Comparison of ENCODE assay signal across 8 mouse cellular contexts in the genomic region with DNA sequence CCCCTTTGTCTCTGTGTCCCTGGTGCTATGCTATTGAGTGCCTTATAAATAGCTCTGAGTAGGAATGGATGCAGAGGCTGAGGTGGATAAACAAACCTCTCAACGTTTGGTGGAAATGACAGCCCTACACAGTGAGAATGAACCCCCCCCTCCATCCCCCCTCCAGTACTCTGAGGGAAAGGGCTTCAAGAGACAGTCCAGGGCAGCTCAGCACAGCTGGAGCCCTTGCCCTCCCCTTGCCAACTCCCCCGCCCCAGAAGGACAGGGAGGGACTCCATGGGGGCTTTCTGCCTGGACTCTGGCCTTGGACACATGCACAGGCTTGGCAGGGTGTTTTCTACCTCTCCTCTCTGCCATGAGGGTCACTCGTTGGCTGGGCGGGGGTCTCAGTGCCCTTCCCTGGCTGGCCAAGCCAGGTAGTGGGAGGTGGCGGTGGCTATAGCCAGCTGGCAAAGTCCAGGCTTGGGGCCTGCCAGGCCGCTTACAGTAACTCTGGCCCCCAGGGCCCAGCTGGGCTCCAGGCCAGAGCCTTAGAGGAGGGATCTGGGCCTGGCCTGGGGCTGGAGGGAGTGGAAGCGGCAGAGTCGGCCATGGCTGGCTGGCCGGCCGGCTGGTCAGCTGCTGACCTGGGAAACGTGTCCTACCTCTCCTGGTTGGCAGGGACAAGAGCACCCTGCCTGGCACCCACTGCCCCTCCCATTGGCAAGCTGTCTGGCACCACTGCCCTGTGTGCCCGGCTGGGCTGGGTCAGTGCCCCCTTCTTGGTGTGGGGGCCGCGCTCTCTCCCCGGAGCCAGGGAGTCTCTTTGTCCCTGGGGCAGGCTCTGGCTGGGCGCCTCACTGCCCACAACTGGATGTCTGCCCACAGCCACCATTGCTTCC. TPM values are rescaled to one million over a fixed set of nuclear protein-coding genes. Genes with fewer than 3 reads are reported as not detected.
DNase-seq lines count a peak whose midpoint lies in the region; ATAC-seq lines count a peak whose summit lies in the region.

No protein-coding gene starts in this region.

- no peak overlapping the region for H3K4me3 ChIP-seq in midbrain, embryonic 10.5 days
- H3K4me3 ChIP-seq in midbrain, embryonic 11.5 days (ENCODE audit: low read depth, low read length), result no peak overlapping the region
- no peak overlapping the region for H3K4me3 ChIP-seq in embryonic facial prominence, embryonic 10.5 days
- H3K4me3 ChIP-seq in heart, embryonic 11.5 days (ENCODE audit: low read depth, low read length), result no peak overlapping the region

- no peak for ATAC-seq in midbrain, embryonic 11.5 days (ENCODE audit: low FRiP score)
- no peak for ATAC-seq in heart, embryonic 11.5 days (replicated peaks; ENCODE audit: insufficient number of reproducible peaks, low FRiP score, low TSS enrichment)

- no peaks in the 10 kb centered on the region for H3K9me3 ChIP-seq in midbrain, embryonic 10.5 days (replicated peaks)
- H3K9me3 ChIP-seq in midbrain, embryonic 11.5 days (ENCODE audit: control insufficient read depth, low read length), result no peaks in the 10 kb centered on the region
- no peaks in the 10 kb centered on the region for H3K9me3 ChIP-seq in embryonic facial prominence, embryonic 10.5 days
- no peaks in the 10 kb centered on the region for H3K9me3 ChIP-seq in heart, embryonic 11.5 days (replicated peaks; ENCODE audit: control insufficient read depth, low read length)

- peak overlapping the region; percentile 66; the same call in 1 of the 2 replicates for H3K27ac ChIP-seq in midbrain, embryonic 10.5 days (replicated peaks)
- no peak overlapping the region for H3K27ac ChIP-seq in midbrain, embryonic 11.5 days (ENCODE audit: low read depth, low read length)
- H3K27ac ChIP-seq in embryonic facial prominence, embryonic 10.5 days (replicated peaks), result peak overlapping the region; percentile 30; the same call in 1 of the 2 replicates
- peak overlapping the region; percentile 42 for H3K27ac ChIP-seq in heart, embryonic 11.5 days (ENCODE audit: low read depth, low read length)

- 75% methylated on average over 16 of the region's 16 CpGs for WGBS in midbrain, embryonic 10.5 days
- WGBS in midbrain, embryonic 11.5 days, result 72% methylated on average over 15 of the region's 16 CpGs
- whole genome bisulfite sequencing in embryonic facial prominence, embryonic 10.5 days, result 75% methylated on average over 16 of the region's 16 CpGs
- 64% methylated on average over 16 of the region's 16 CpGs for WGBS in heart, embryonic 11.5 days (ENCODE audit: insufficient replicate concordance)

- peaks cover 19% of the 10 kb centered on the region; the same call in 1 of the 2 replicates for H3K36me3 ChIP-seq in midbrain, embryonic 10.5 days
- no peaks in the 10 kb centered on the region for H3K36me3 ChIP-seq in midbrain, embryonic 11.5 days (ENCODE audit: control insufficient read depth, insufficient read depth, low read length)
- H3K36me3 ChIP-seq in embryonic facial prominence, embryonic 10.5 days (replicated peaks), result peaks cover 56% of the 10 kb centered on the region
- H3K36me3 ChIP-seq in heart, embryonic 11.5 days (ENCODE audit: control insufficient read depth, insufficient read depth, low read length), result peaks cover 4% of the 10 kb centered on the region; the same call in 1 of the 2 replicates

- H3K27me3 ChIP-seq in midbrain, embryonic 10.5 days (ENCODE audit: low read depth, poor library complexity, severe bottlenecking), result no peaks in the 10 kb centered on the region
- no peaks in the 10 kb centered on the region for H3K27me3 ChIP-seq in midbrain, embryonic 11.5 days (ENCODE audit: control insufficient read depth, insufficient read depth, low read length)
- no peaks in the 10 kb centered on the region for H3K27me3 ChIP-seq in embryonic facial prominence, embryonic 10.5 days (replicated peaks; ENCODE audit: low read depth, poor library complexity, severe bottlenecking)
- no peaks in the 10 kb centered on the region for H3K27me3 ChIP-seq in heart, embryonic 11.5 days (ENCODE audit: control insufficient read depth, insufficient read depth, low read length)

- H3K9ac ChIP-seq in midbrain, embryonic 11.5 days (ENCODE audit: low read length), result no peak overlapping the region
- H3K9ac ChIP-seq in heart, embryonic 11.5 days (ENCODE audit: low read depth, low read length), result 0 out of 2 replicates have a peak overlapping the region, but pooled peaks have one; percentile 12

- DNase-seq in midbrain, embryonic 10.5 days (ENCODE audit: low spot score), result no peak
- DNase-seq in midbrain, embryonic 11.5 days (ENCODE audit: low spot score, missing footprints), result no peak
- no peak for DNase-seq in embryonic facial prominence, embryonic 10.5 days (ENCODE audit: low spot score)
- DNase-seq in kidney, adult 9 months, result peak; percentile 97
- peak; percentile 88 for DNase-seq in lung, postnatal 10 days
- peak; percentile 92 for DNase-seq in testis, postnatal 10 days (ENCODE audit: low spot score)
- DNase-seq in embryo, embryonic 11 days, result no peak

- no peak overlapping the region for H3K4me2 ChIP-seq in midbrain, embryonic 11.5 days
- peak overlapping the region; percentile 7; the same call in 1 of the 2 replicates for H3K4me2 ChIP-seq in heart, embryonic 11.5 days

- peaks cover 69% of the 10 kb centered on the region for H3K4me1 ChIP-seq in midbrain, embryonic 10.5 days
- peaks cover 26% of the 10 kb centered on the region for H3K4me1 ChIP-seq in midbrain, embryonic 11.5 days (ENCODE audit: control insufficient read depth, insufficient read depth, low read length)
- peaks cover 86% of the 10 kb centered on the region for H3K4me1 ChIP-seq in embryonic facial prominence, embryonic 10.5 days
- H3K4me1 ChIP-seq in heart, embryonic 11.5 days (ENCODE audit: control insufficient read depth, insufficient read depth, low read length), result peaks cover 77% of the 10 kb centered on the region

RNA-seq across cellular contexts. Expression of gene Rara, which starts 23.6 kb away (rescaled TPM):
- 15.5 and 16.1 TPM in 2 replicates for polyA plus RNA-seq in midbrain, embryonic 10.5 days (2016; fragmentation: Nextera tagmentation; extraction: Ambion mirVana)
- polyA plus RNA-seq in midbrain, embryonic 11.5 days (2014; fragmentation: Nextera tagmentation; extraction: Ambion mirVana), result 13.2 and 14.8 TPM in 2 replicates
- 34.0 and 35.6 TPM in 2 replicates for polyA plus RNA-seq in embryonic facial prominence, embryonic 10.5 days (2016; fragmentation: Nextera tagmentation; extraction: Ambion mirVana)
- 34.9 and 36.6 TPM in 2 replicates for polyA plus RNA-seq in heart, embryonic 11.5 days (2014; fragmentation: Nextera tagmentation; extraction: Ambion mirVana)

RNA-seq across cellular contexts. Expression of gene Gjd3, which starts 31.6 kb away (rescaled TPM):
- 0.16 TPM in 1 of 2 replicates, not detected in the other for polyA plus RNA-seq in midbrain, embryonic 10.5 days (2016; fragmentation: Nextera tagmentation; extraction: Ambion mirVana)
- polyA plus RNA-seq in midbrain, embryonic 11.5 days (2014; fragmentation: Nextera tagmentation; extraction: Ambion mirVana), result not detected in 2 replicates
- 0.25 TPM in 1 of 2 replicates, not detected in the other for polyA plus RNA-seq in embryonic facial prominence, embryonic 10.5 days (2016; fragmentation: Nextera tagmentation; extraction: Ambion mirVana)
- polyA plus RNA-seq in heart, embryonic 11.5 days (2014; fragmentation: Nextera tagmentation; extraction: Ambion mirVana), result 1.3 and 1.5 TPM in 2 replicates

RNA-seq across cellular contexts. Expression of gene Cdc6, which starts 43.7 kb away (rescaled TPM):
- 53.3 and 67.8 TPM in 2 replicates for polyA plus RNA-seq in midbrain, embryonic 10.5 days (2016; fragmentation: Nextera tagmentation; extraction: Ambion mirVana)
- 44.3 and 45.0 TPM in 2 replicates for polyA plus RNA-seq in midbrain, embryonic 11.5 days (2014; fragmentation: Nextera tagmentation; extraction: Ambion mirVana)
- 65.1 and 69.1 TPM in 2 replicates for polyA plus RNA-seq in embryonic facial prominence, embryonic 10.5 days (2016; fragmentation: Nextera tagmentation; extraction: Ambion mirVana)
- 33.6 and 34.0 TPM in 2 replicates for polyA plus RNA-seq in heart, embryonic 11.5 days (2014; fragmentation: Nextera tagmentation; extraction: Ambion mirVana)

Comparison
In these comparisons a context has a peak if more than half of its experiments do, and no peak if none do; other contexts are left out.
1. DNase-seq: peak in kidney, adult 9 months (single experiment), lung, postnatal 10 days (single experiment) and testis, postnatal 10 days (single experiment); none in midbrain, embryonic 10.5 days (single experiment), midbrain, embryonic 11.5 days (single experiment), embryonic facial prominence, embryonic 10.5 days (single experiment) and embryo, embryonic 11 days (single experiment).